Mouse (Mus musculus): ENCODE data around the gene Gm6588. TPM values are rescaled to one million over a fixed set of nuclear protein-coding genes. Genes with fewer than 3 reads are reported as not detected.

Gene Gm6588
- polyA plus RNA-seq, 1 experiment from 2014 or later = not detected

DNA sequence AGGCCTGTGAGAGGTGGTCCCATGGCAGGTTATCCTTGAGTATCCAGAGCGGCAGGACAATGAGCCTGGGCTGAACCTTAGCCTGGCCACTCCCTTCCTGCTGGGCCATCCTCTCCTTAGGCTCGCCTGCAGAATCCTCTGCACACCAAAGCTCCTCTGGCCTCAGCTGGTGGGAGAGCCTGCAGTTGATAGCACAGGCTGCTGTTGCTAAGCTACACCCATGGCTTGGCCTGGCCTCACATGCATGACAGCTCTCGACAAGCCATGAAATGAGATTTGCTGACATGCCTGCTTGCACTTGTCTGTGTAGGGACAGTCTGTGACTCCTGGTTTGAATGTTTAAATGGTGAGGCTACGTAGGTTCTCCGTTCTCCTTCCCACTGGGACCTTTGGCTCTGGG, 32.6 kb upstream of the Gm6588 start:
- Histone ChIP-seq H3K4me2 (no peak overlapping the region), H3K27me3 (ENCODE audit: insufficient read depth, low read length) (no peaks in the 10 kb centered on the region)
- ATAC-seq (ENCODE audit: insufficient read depth) = no peak

GRCm38 (mm10) chr5:112418023-112418422, 31.2 kb upstream of the Gm6588 start:
- ATAC-seq (ENCODE audit: insufficient read depth) = no peak
- no peak overlapping the region for H3K27ac ChIP-seq (ENCODE audit: low read depth)
- no peak overlapping the region for H3K9ac ChIP-seq
- H3K9me3 ChIP-seq (ENCODE audit: low read depth, low read length) = no peaks in the 10 kb centered on the region
- no peak overlapping the region for H3K4me2 ChIP-seq
- H3K4me1 ChIP-seq (ENCODE audit: insufficient read depth) = no peaks in the 10 kb centered on the region
- H3K36me3 ChIP-seq (ENCODE audit: insufficient read depth) = no peaks in the 10 kb centered on the region
- no peak for DNase-seq
- WGBS = 58% methylated on average over 4 of the region's 4 CpGs
- no peak overlapping the region for H3K4me3 ChIP-seq (ENCODE audit: low read depth, low read length)
- TF ChIP-seq CTCF (IDR thresholded peaks at IDR 0.05; ENCODE audit: low read depth) = no peak
- no peaks in the 10 kb centered on the region for H3K27me3 ChIP-seq (ENCODE audit: insufficient read depth, low read length)

More for the DNA sequence above, 32.6 kb upstream of the Gm6588 start:
- no peaks in the 10 kb centered on the region for H3K9me3 ChIP-seq (ENCODE audit: low read depth, low read length)
- no peak overlapping the region for H3K9ac ChIP-seq
- no peaks in the 10 kb centered on the region for H3K36me3 ChIP-seq (ENCODE audit: insufficient read depth)
- no peak overlapping the region for H3K27ac ChIP-seq (ENCODE audit: low read depth)
- no peak overlapping the region for H3K4me3 ChIP-seq (ENCODE audit: low read depth, low read length)
- peaks cover 1% of the 10 kb centered on the region; the same call in 1 of the 2 replicates for H3K4me1 ChIP-seq (ENCODE audit: insufficient read depth)
- DNase-seq = no peak
- WGBS = 67% methylated on average over 5 of the region's 5 CpGs
- TF ChIP-seq CTCF (IDR thresholded peaks at IDR 0.05; ENCODE audit: low read depth) = no peak

DNA sequence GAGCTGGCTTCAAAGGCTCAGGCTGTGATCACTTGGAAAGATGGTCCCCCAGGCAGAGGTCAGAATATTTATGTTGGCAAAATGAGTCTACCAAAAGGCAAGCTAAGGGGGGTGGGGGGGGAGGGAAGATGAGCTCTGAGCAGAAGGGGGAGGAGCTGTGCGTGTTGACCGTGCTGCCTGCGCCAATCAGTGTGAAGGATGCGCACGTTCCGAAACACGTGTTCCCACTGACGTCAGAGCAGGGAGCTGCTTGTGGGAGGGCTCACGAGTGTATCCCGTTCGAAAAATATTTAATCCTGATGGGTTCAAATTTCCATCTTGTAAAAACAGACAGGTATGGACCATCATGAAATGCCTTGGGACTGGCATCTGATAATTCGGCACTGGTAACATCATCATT, 29.7 kb upstream of the Gm6588 start:
- Histone ChIP-seq H3K9me3 (ENCODE audit: low read depth, low read length) (no peaks in the 10 kb centered on the region), H3K9ac (no peak overlapping the region), H3K4me1 (ENCODE audit: insufficient read depth) (no peaks in the 10 kb centered on the region), H3K27me3 (ENCODE audit: insufficient read depth, low read length) (no peaks in the 10 kb centered on the region), H3K27ac (ENCODE audit: low read depth) (no peak overlapping the region), H3K36me3 (ENCODE audit: insufficient read depth) (no peaks in the 10 kb centered on the region), H3K4me2 (peak overlapping the region; percentile 10; the same call in 1 of the 2 replicates), H3K4me3 (ENCODE audit: low read depth, low read length) (no peak overlapping the region)
- no peak for TF ChIP-seq CTCF (IDR thresholded peaks at IDR 0.05; ENCODE audit: low read depth)
- ATAC-seq (ENCODE audit: insufficient read depth) (peak; percentile 60; the same call in 1 of the 2 replicates), DNase-seq (peak; percentile 52)
- 40% methylated on average over 12 of the region's 12 CpGs for WGBS

GRCm38 (mm10) chr5:112426635-112427034, 22.6 kb upstream of the Gm6588 start:
- no peak for DNase-seq
- no peaks in the 10 kb centered on the region for H3K9me3 ChIP-seq (ENCODE audit: low read depth, low read length)
- no peak for ATAC-seq (ENCODE audit: insufficient read depth)
- WGBS = 81% methylated on average over 7 of the region's 7 CpGs
- no peaks in the 10 kb centered on the region for H3K4me1 ChIP-seq (ENCODE audit: insufficient read depth)
- H3K4me3 ChIP-seq (ENCODE audit: low read depth, low read length) = no peak overlapping the region
- no peaks in the 10 kb centered on the region for H3K36me3 ChIP-seq (ENCODE audit: insufficient read depth)
- no peak overlapping the region for H3K9ac ChIP-seq
- H3K4me2 ChIP-seq = no peak overlapping the region
- no peak for TF ChIP-seq CTCF (IDR thresholded peaks at IDR 0.05; ENCODE audit: low read depth)
- no peaks in the 10 kb centered on the region for H3K27me3 ChIP-seq (ENCODE audit: insufficient read depth, low read length)
- no peak overlapping the region for H3K27ac ChIP-seq (ENCODE audit: low read depth)

DNA sequence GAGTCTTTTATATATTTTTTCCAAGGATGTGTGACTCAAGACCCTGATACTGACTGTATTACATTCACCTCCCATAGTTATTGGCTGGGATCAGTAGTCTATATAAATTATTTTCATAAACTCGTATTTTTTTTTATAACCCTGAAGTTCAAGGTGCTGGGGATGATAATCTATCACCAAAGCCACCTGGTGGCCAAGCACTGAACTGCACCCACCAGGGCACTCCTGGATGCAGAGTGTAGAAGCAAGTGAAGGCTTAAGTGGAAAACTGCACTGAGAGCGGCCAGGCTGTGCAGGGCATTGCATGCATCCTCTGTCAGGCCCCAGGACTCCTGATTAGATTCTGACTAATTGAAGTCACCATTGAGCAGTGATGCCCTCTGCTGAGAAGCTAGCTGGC, 21.9 kb upstream of the Gm6588 start:
- Histone ChIP-seq H3K4me3 (ENCODE audit: low read depth, low read length) (no peak overlapping the region), H3K36me3 (ENCODE audit: insufficient read depth) (no peaks in the 10 kb centered on the region), H3K4me1 (ENCODE audit: insufficient read depth) (no peaks in the 10 kb centered on the region), H3K9ac (no peak overlapping the region), H3K27ac (ENCODE audit: low read depth) (no peak overlapping the region), H3K9me3 (ENCODE audit: low read depth, low read length) (no peaks in the 10 kb centered on the region), H3K4me2 (no peak overlapping the region), H3K27me3 (ENCODE audit: insufficient read depth, low read length) (peaks cover 5% of the 10 kb centered on the region; the same call in 1 of the 2 replicates)
- peak; percentile 77 for DNase-seq
- 41% methylated on average over 2 of the region's 2 CpGs for WGBS
- peak; percentile 87 for TF ChIP-seq CTCF (IDR thresholded peaks at IDR 0.05; ENCODE audit: low read depth)
- ATAC-seq (ENCODE audit: insufficient read depth) = no peak

DNA sequence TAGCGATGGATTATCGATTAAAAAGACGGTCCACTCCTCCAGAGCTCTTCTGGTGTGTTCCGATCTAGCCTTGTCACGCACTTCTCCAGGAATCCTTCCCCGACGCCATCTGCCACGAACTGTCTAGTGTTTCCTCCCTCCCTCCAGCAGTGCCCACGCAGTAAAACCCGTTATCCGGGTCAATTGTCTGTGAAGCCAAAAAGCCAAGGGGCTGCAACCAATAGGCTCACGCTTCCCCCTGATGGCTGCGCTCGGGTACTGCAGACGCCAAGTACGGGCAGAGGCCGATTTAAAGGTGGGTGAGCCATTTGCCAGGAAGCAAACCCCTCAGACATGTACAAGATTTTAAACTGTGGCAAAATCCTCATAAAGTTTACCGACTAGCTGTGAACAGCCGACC, 20.3 kb upstream of the Gm6588 start:
- Histone ChIP-seq H3K27me3 (ENCODE audit: insufficient read depth, low read length) (peaks cover 6% of the 10 kb centered on the region; the same call in 1 of the 2 replicates), H3K36me3 (ENCODE audit: insufficient read depth) (no peaks in the 10 kb centered on the region), H3K4me2 (peak overlapping the region; percentile 29; the same call in 1 of the 2 replicates), H3K4me1 (ENCODE audit: insufficient read depth) (no peaks in the 10 kb centered on the region), H3K27ac (ENCODE audit: low read depth) (no peak overlapping the region), H3K9me3 (ENCODE audit: low read depth, low read length) (no peaks in the 10 kb centered on the region), H3K9ac (no peak overlapping the region), H3K4me3 (ENCODE audit: low read depth, low read length) (no peak overlapping the region)
- WGBS = 13% methylated on average over 19 of the region's 19 CpGs
- TF ChIP-seq CTCF (IDR thresholded peaks at IDR 0.05; ENCODE audit: low read depth) = peak; percentile 93
- DNase-seq (peak; percentile 86), ATAC-seq (ENCODE audit: insufficient read depth) (no peak)

GRCm38 (mm10) chr5:112431120-112431775, 18.0 kb upstream of the Gm6588 start:
- 22% methylated on average over 14 of the region's 14 CpGs for WGBS
- H3K4me2 ChIP-seq = peak overlapping the region; percentile 15; the same call in 1 of the 2 replicates
- no peak overlapping the region for H3K27ac ChIP-seq (ENCODE audit: low read depth)
- H3K4me1 ChIP-seq (ENCODE audit: insufficient read depth) = no peaks in the 10 kb centered on the region
- peaks cover 6% of the 10 kb centered on the region; the same call in 1 of the 2 replicates for H3K27me3 ChIP-seq (ENCODE audit: insufficient read depth, low read length)
- H3K4me3 ChIP-seq (ENCODE audit: low read depth, low read length) = no peak overlapping the region
- TF ChIP-seq CTCF (IDR thresholded peaks at IDR 0.05; ENCODE audit: low read depth) = no peak
- no peaks in the 10 kb centered on the region for H3K36me3 ChIP-seq (ENCODE audit: insufficient read depth)
- DNase-seq (no peak), ATAC-seq (ENCODE audit: insufficient read depth) (no peak)
- no peak overlapping the region for H3K9ac ChIP-seq
- no peaks in the 10 kb centered on the region for H3K9me3 ChIP-seq (ENCODE audit: low read depth, low read length)
